Mouse (Mus musculus): ENCODE measurements at regions not wholly inside any gene's neighbourhood (a gene's known extent, or its start where the extent isn't known, plus 50 kb on each side); places are given as distances from the start of the nearest gene placed in this dataset.

DNA sequence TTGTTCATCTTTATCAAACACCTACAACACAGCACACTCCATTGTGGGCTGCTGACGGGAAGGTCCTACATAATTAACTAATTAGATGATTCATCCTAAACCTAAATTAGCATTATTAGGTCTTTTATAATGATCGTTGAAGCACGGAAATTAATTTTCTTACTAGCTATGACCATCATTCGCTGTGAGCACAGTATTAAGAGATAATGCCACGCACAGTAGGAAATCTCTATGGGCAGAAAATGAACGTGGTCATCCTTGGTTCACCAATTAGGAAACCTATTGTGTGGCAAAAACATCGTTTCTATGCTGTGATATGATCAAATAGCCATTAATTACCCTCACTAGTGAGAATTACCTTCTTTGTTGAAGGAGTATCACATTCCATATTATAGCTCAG, 56.4 kb upstream of the Mbip start:
- DNase-seq: no peak

Measured in liver (tissue).